Comparison of ENCODE assay signal across 26 mouse cellular contexts in genomic region chr10:78016366-78016765, GRCm38 (mm10). TPM values are rescaled to one million over a fixed set of nuclear protein-coding genes. Genes with fewer than 3 reads are reported as not detected.
A peak's percentile ranks its signal among the peaks of the same experiment; 100 is the strongest.
DNase-seq lines count a peak whose midpoint lies in the region; ATAC-seq and TF ChIP-seq lines count a peak whose summit lies in the region.
"Had no signal": no experiment of that assay in that cellular context is flagged by ENCODE, and none has a peak within 500 bp of the region (broad histone marks: within the 10 kb centered on the region; RNA-seq: fewer than 3 reads in every experiment).

No protein-coding gene starts in this region.

- TF ChIP-seq CTCF in liver, postnatal 0 days (IDR thresholded peaks at IDR 0.05; ENCODE audit: low read depth), result no peak

- no peak for ATAC-seq in intestine, embryonic 16.5 days
- no peak for ATAC-seq in intestine, embryonic 15.5 days
- ATAC-seq in liver, postnatal 0 days, result 0 out of 2 replicates have a peak, but pooled peaks have one; percentile 22
- no peak for ATAC-seq in liver, embryonic 11.5 days (replicated peaks; ENCODE audit: low FRiP score)
- ATAC-seq in hindbrain, embryonic 16.5 days, result no peak
- ATAC-seq: activated CD4-positive, CD25-positive, alpha-beta regulatory T cell, adult 4 months; forebrain, embryonic 14.5 days; intestine, postnatal 0 days; midbrain, embryonic 13.5 days had no signal

- 53% methylated on average over 5 of the region's 5 CpGs for WGBS in intestine, embryonic 16.5 days
- WGBS in intestine, embryonic 15.5 days, result 46% methylated on average over 5 of the region's 5 CpGs
- 40% methylated on average over 5 of the region's 5 CpGs for WGBS in liver, postnatal 0 days (ENCODE audit: insufficient replicate concordance)
- WGBS in liver, embryonic 11.5 days, result 60% methylated on average over 5 of the region's 5 CpGs
- WGBS in hindbrain, embryonic 16.5 days, result 46% methylated on average over 5 of the region's 5 CpGs

- no peak overlapping the region for H3K4me3 ChIP-seq in intestine, embryonic 16.5 days (ENCODE audit: low read length)
- no peak overlapping the region for H3K4me3 ChIP-seq in intestine, embryonic 15.5 days (replicated peaks)
- no peak overlapping the region for H3K4me3 ChIP-seq in liver, postnatal 0 days (ENCODE audit: low read depth, low read length)
- no peak overlapping the region for H3K4me3 ChIP-seq in liver, embryonic 11.5 days (ENCODE audit: low read depth, low read length)
- H3K4me3 ChIP-seq in hindbrain, embryonic 16.5 days (ENCODE audit: low read length), result no peak overlapping the region
- H3K4me3 ChIP-seq: gastrocnemius, adult 2 months; hindbrain, embryonic 15.5 days; layer of hippocampus, adult 2 months; liver, embryonic 13.5 days; midbrain, embryonic 13.5 days had no signal

- H3K27ac ChIP-seq in intestine, embryonic 16.5 days (ENCODE audit: low read length), result no peak overlapping the region
- no peak overlapping the region for H3K27ac ChIP-seq in intestine, embryonic 15.5 days
- no peak overlapping the region for H3K27ac ChIP-seq in liver, postnatal 0 days (ENCODE audit: low read depth)
- no peak overlapping the region for H3K27ac ChIP-seq in liver, embryonic 11.5 days (ENCODE audit: low read depth, low read length)
- H3K27ac ChIP-seq in hindbrain, embryonic 16.5 days (ENCODE audit: low read depth, low read length), result no peak overlapping the region
- H3K27ac ChIP-seq: gastrocnemius, adult 2 months; hindbrain, embryonic 15.5 days; layer of hippocampus, adult 2 months; liver, embryonic 13.5 days; midbrain, embryonic 13.5 days had no signal

- H3K4me2 ChIP-seq in intestine, embryonic 16.5 days (ENCODE audit: low read depth, low read length), result no peak overlapping the region
- H3K4me2 ChIP-seq in intestine, embryonic 15.5 days (replicated peaks), result no peak overlapping the region
- no peak overlapping the region for H3K4me2 ChIP-seq in liver, postnatal 0 days (ENCODE audit: low read depth, low read length)
- H3K4me2 ChIP-seq in liver, embryonic 11.5 days, result no peak overlapping the region
- H3K4me2 ChIP-seq in hindbrain, embryonic 16.5 days (ENCODE audit: low read length), result no peak overlapping the region
- H3K4me2 ChIP-seq: heart, embryonic 11.5 days; hindbrain, embryonic 15.5 days; liver, embryonic 13.5 days; lung, embryonic 14.5 days; midbrain, embryonic 13.5 days had no signal

- no peaks in the 10 kb centered on the region for H3K27me3 ChIP-seq in intestine, embryonic 16.5 days (replicated peaks; ENCODE audit: control insufficient read depth, insufficient read depth, low read length)
- no peaks in the 10 kb centered on the region; the same call in 1 of the 2 replicates for H3K27me3 ChIP-seq in intestine, embryonic 15.5 days (replicated peaks)
- H3K27me3 ChIP-seq in liver, postnatal 0 days (ENCODE audit: insufficient read depth, low read length), result no peaks in the 10 kb centered on the region
- 0 out of 2 replicates have a peak, but pooled peaks cover 5% of the 10 kb centered on the region for H3K27me3 ChIP-seq in liver, embryonic 11.5 days (replicated peaks; ENCODE audit: control insufficient read depth, insufficient read depth, low read length)
- H3K27me3 ChIP-seq in hindbrain, embryonic 16.5 days (replicated peaks; ENCODE audit: control insufficient read depth, insufficient read depth, low read length), result no peaks in the 10 kb centered on the region
- H3K27me3 ChIP-seq: hindbrain, embryonic 15.5 days; midbrain, embryonic 13.5 days had no signal

- H3K36me3 ChIP-seq in intestine, embryonic 16.5 days (ENCODE audit: control insufficient read depth, insufficient read depth, low read length), result no peaks in the 10 kb centered on the region
- no peaks in the 10 kb centered on the region for H3K36me3 ChIP-seq in intestine, embryonic 15.5 days
- no peaks in the 10 kb centered on the region for H3K36me3 ChIP-seq in liver, postnatal 0 days (replicated peaks; ENCODE audit: insufficient read depth, low read length)
- H3K36me3 ChIP-seq in liver, embryonic 11.5 days (ENCODE audit: control insufficient read depth, insufficient read depth, low read length), result no peaks in the 10 kb centered on the region
- no peaks in the 10 kb centered on the region for H3K36me3 ChIP-seq in hindbrain, embryonic 16.5 days (ENCODE audit: control insufficient read depth, insufficient read depth, low read length)
- H3K36me3 ChIP-seq: hindbrain, embryonic 15.5 days; liver, embryonic 13.5 days; midbrain, embryonic 13.5 days had no signal

- H3K9me3 ChIP-seq in intestine, embryonic 16.5 days (ENCODE audit: control insufficient read depth, low read length), result no peaks in the 10 kb centered on the region
- H3K9me3 ChIP-seq in intestine, embryonic 15.5 days, result no peaks in the 10 kb centered on the region
- no peaks in the 10 kb centered on the region for H3K9me3 ChIP-seq in liver, postnatal 0 days (ENCODE audit: low read length)
- no peaks in the 10 kb centered on the region; the same call in 1 of the 2 replicates for H3K9me3 ChIP-seq in liver, embryonic 11.5 days (ENCODE audit: control insufficient read depth, low read length)
- H3K9me3 ChIP-seq in hindbrain, embryonic 16.5 days (ENCODE audit: control insufficient read depth, low read length), result no peaks in the 10 kb centered on the region
- H3K9me3 ChIP-seq: hindbrain, embryonic 15.5 days; liver, embryonic 13.5 days had no signal

- 0 out of 2 replicates have a peak overlapping the region, but pooled peaks have one; percentile 10 for H3K9ac ChIP-seq in intestine, embryonic 16.5 days (ENCODE audit: low read depth, low read length)
- no peak overlapping the region for H3K9ac ChIP-seq in intestine, embryonic 15.5 days
- H3K9ac ChIP-seq in liver, postnatal 0 days (replicated peaks), result no peak overlapping the region
- H3K9ac ChIP-seq in liver, embryonic 11.5 days (ENCODE audit: low read depth, low read length), result no peak overlapping the region
- H3K9ac ChIP-seq in hindbrain, embryonic 16.5 days (ENCODE audit: low read depth, low read length), result no peak overlapping the region
- H3K9ac ChIP-seq: hindbrain, embryonic 15.5 days; liver, embryonic 13.5 days; lung, embryonic 14.5 days; midbrain, embryonic 13.5 days had no signal

- DNase-seq in liver, postnatal 0 days, result no peak
- DNase-seq in liver, embryonic 11.5 days (ENCODE audit: low spot score), result no peak
- DNase-seq in kidney, adult 9 months, result peak; percentile 60
- DNase-seq in thymus, postnatal 14 days, result no peak
- DNase-seq: adrenal gland, postnatal 14 days; cerebellum, adult 8-10 months; cerebellum, postnatal 36 days; embryo, embryonic 11 days; gastrocnemius, adult 2 months; liver, embryonic 13.5 days; lung, embryonic 14.5 days; thymus, postnatal 25 days had no signal

- TF ChIP-seq EP300 in liver, postnatal 0 days (IDR thresholded peaks at IDR 0.05; ENCODE audit: low read depth), result no peak

- H3K4me1 ChIP-seq in intestine, embryonic 16.5 days (ENCODE audit: control insufficient read depth, insufficient read depth, low read length), result peaks cover 4% of the 10 kb centered on the region
- no peaks in the 10 kb centered on the region for H3K4me1 ChIP-seq in intestine, embryonic 15.5 days (replicated peaks)
- H3K4me1 ChIP-seq in liver, postnatal 0 days (ENCODE audit: insufficient read depth), result peaks cover 2% of the 10 kb centered on the region; the same call in 1 of the 2 replicates
- H3K4me1 ChIP-seq in liver, embryonic 11.5 days (replicated peaks; ENCODE audit: control insufficient read depth, insufficient read depth, low read length), result peaks cover 2% of the 10 kb centered on the region; the same call in 1 of the 2 replicates
- H3K4me1 ChIP-seq in hindbrain, embryonic 16.5 days (ENCODE audit: control insufficient read depth, insufficient read depth, low read depth, low read length), result 0 out of 2 replicates have a peak, but pooled peaks cover 2% of the 10 kb centered on the region
- H3K4me1 ChIP-seq: midbrain, embryonic 13.5 days had no signal

RNA-seq across cellular contexts. Expression of gene Pfkl, which starts 6.5 kb away (rescaled TPM):
- 282 and 298 TPM in 2 replicates for polyA plus RNA-seq in intestine, embryonic 16.5 days (2015; fragmentation: Nextera tagmentation; extraction: Ambion mirVana)
- 252 and 254 TPM in 2 replicates for polyA plus RNA-seq in intestine, embryonic 15.5 days (2015; fragmentation: Nextera tagmentation; extraction: Ambion mirVana)
- 23.5 and 31.3 TPM in 2 replicates for polyA plus RNA-seq in liver, postnatal 0 days (2015; fragmentation: Nextera tagmentation; extraction: Ambion mirVana)
- polyA plus RNA-seq in liver, embryonic 11.5 days (2014; fragmentation: Nextera tagmentation; extraction: Ambion mirVana), result 245 and 255 TPM in 2 replicates
- polyA plus RNA-seq in hindbrain, embryonic 16.5 days (2015; fragmentation: Nextera tagmentation; extraction: Ambion mirVana), result 140 and 145 TPM in 2 replicates

RNA-seq across cellular contexts. Expression of gene Dnmt3l, which starts 25.4 kb away (rescaled TPM):
- 0.29 and 0.33 TPM in 2 replicates for polyA plus RNA-seq in intestine, embryonic 16.5 days (2015; fragmentation: Nextera tagmentation; extraction: Ambion mirVana)
- polyA plus RNA-seq in intestine, embryonic 15.5 days (2015; fragmentation: Nextera tagmentation; extraction: Ambion mirVana), result 0.11 and 0.31 TPM in 2 replicates
- not detected in 2 replicates for polyA plus RNA-seq in liver, postnatal 0 days (2015; fragmentation: Nextera tagmentation; extraction: Ambion mirVana)
- polyA plus RNA-seq in liver, embryonic 11.5 days (2014; fragmentation: Nextera tagmentation; extraction: Ambion mirVana), result not detected in 2 replicates
- not detected in 2 replicates for polyA plus RNA-seq in hindbrain, embryonic 16.5 days (2015; fragmentation: Nextera tagmentation; extraction: Ambion mirVana)
- polyA plus RNA-seq: activated CD4-positive, CD25-positive, alpha-beta regulatory T cell, adult 4 months; C2C12; embryonic facial prominence, embryonic 14.5 days; forebrain, embryonic 14.5 days; heart, embryonic 11.5 days; hindbrain, embryonic 15.5 days; limb, embryonic 11.5 days; liver, embryonic 13.5 days; midbrain, embryonic 13.5 days; neural tube, embryonic 11.5 days had no signal

RNA-seq across cellular contexts. Expression of gene Aire, which starts 27.0 kb away (rescaled TPM):
- 0.16 and 0.20 TPM in 2 replicates for polyA plus RNA-seq in intestine, embryonic 16.5 days (2015; fragmentation: Nextera tagmentation; extraction: Ambion mirVana)
- polyA plus RNA-seq in intestine, embryonic 15.5 days (2015; fragmentation: Nextera tagmentation; extraction: Ambion mirVana), result 0.15 and 0.28 TPM in 2 replicates
- not detected in 2 replicates for polyA plus RNA-seq in liver, postnatal 0 days (2015; fragmentation: Nextera tagmentation; extraction: Ambion mirVana)
- polyA plus RNA-seq in liver, embryonic 11.5 days (2014; fragmentation: Nextera tagmentation; extraction: Ambion mirVana), result 0.16 and 0.51 TPM in 2 replicates
- 0.06 TPM in 1 of 2 replicates, not detected in the other for polyA plus RNA-seq in hindbrain, embryonic 16.5 days (2015; fragmentation: Nextera tagmentation; extraction: Ambion mirVana)
- polyA plus RNA-seq: C2C12; embryonic facial prominence, embryonic 14.5 days; liver, embryonic 13.5 days; neural tube, embryonic 11.5 days had no signal

RNA-seq across cellular contexts. Expression of gene 1810043G02Rik, which starts 38.0 kb away (rescaled TPM):
- 16.0 and 17.5 TPM in 2 replicates for polyA plus RNA-seq in intestine, embryonic 16.5 days (2015; fragmentation: Nextera tagmentation; extraction: Ambion mirVana)
- polyA plus RNA-seq in intestine, embryonic 15.5 days (2015; fragmentation: Nextera tagmentation; extraction: Ambion mirVana), result 17.3 and 17.5 TPM in 2 replicates
- polyA plus RNA-seq in liver, postnatal 0 days (2015; fragmentation: Nextera tagmentation; extraction: Ambion mirVana), result 4.0 and 4.4 TPM in 2 replicates
- 12.1 and 12.8 TPM in 2 replicates for polyA plus RNA-seq in liver, embryonic 11.5 days (2014; fragmentation: Nextera tagmentation; extraction: Ambion mirVana)
- polyA plus RNA-seq in hindbrain, embryonic 16.5 days (2015; fragmentation: Nextera tagmentation; extraction: Ambion mirVana), result 53.9 and 56.7 TPM in 2 replicates

RNA-seq across cellular contexts. Expression of gene Trpm2, which starts 46.0 kb away (rescaled TPM):
- polyA plus RNA-seq in intestine, embryonic 16.5 days (2015; fragmentation: Nextera tagmentation; extraction: Ambion mirVana), result 0.91 and 0.92 TPM in 2 replicates
- 1.1 and 1.2 TPM in 2 replicates for polyA plus RNA-seq in intestine, embryonic 15.5 days (2015; fragmentation: Nextera tagmentation; extraction: Ambion mirVana)
- 1.5 and 1.7 TPM in 2 replicates for polyA plus RNA-seq in liver, postnatal 0 days (2015; fragmentation: Nextera tagmentation; extraction: Ambion mirVana)
- polyA plus RNA-seq in liver, embryonic 11.5 days (2014; fragmentation: Nextera tagmentation; extraction: Ambion mirVana), result 1.2 TPM in 2 replicates
- 7.8 and 9.9 TPM in 2 replicates for polyA plus RNA-seq in hindbrain, embryonic 16.5 days (2015; fragmentation: Nextera tagmentation; extraction: Ambion mirVana)
